Mouse (Mus musculus) lung, postnatal 0 days (tissue): ENCODE measurements around the gene Pbld2.

ENCODE experiments used
- CTCF ChIP-seq: IDR thresholded peaks from 2 replicates; pipeline ENCODE4 v1.5.1; 2016; ENCODE audit warnings: antibody characterized with exemption, mild to moderate bottlenecking
- EP300 ChIP-seq: IDR thresholded peaks from 2 replicates; pipeline ENCODE4 v1.6.1; 2016; ENCODE audit warnings: antibody characterized with exemption, mild to moderate bottlenecking, control low read depth

DNA sequence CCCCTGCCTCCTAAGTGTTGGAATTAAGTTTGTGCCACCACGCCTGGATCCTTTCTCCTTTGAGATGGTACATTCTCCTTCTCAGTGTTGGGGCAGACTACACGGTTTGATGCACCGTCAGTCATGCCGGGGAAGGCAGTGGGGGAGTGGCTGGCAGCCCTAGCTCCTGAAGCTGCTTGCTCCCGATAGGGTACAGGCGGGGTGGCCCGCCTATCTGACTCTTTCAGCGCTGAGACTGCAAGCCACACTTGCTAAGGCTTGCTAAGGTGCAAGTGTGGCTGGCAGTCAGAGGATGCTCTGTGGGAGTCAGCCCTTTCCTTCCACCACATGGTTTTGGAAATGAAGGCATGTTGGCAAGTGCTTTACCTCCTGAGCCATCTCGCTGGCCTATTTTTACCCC lies 23.5 kb upstream of the Pbld2 start:
- TF ChIP-seq CTCF (no peak), EP300 (no peak)
